Mouse (Mus musculus) limb, embryonic 14.5 days (tissue): Measurements from ENCODE around the gene Tie1. TPM values are rescaled to one million over a fixed set of nuclear protein-coding genes. Genes with fewer than 3 reads are reported as not detected.
A peak's percentile ranks its signal among the peaks of the same experiment; 100 is the strongest.

Experiments used
- ATAC-seq: fragments of 200-750 bp; cut with Nextera tagmentation; 2 replicates; pipeline ENCODE4 v1.8.0; 2017; ENCODE audit warnings: low read depth, moderate number of reproducible peaks, moderate TSS enrichment; ENCODE audit not compliant: low FRiP score
- DNase-seq: peaks from one replicate; pipeline ENCODE4 v3.0.0-alpha.2; 2015; ENCODE audit warnings: low spot score
- H3K27ac ChIP-seq: fragments of 300-500 bp; sonication (generic); replicated peaks from 2 replicates; pipeline ENCODE4 v1.5.1; 2014; ENCODE audit warnings: low read depth, mild to moderate bottlenecking, low read length, moderate library complexity, mixed read lengths
- H3K27me3 ChIP-seq: fragments of 300-500 bp; sonication (generic); 2 replicates; pipeline ENCODE4 v1.6.1; 2014; ENCODE audit warnings: low read length, mixed read lengths; ENCODE audit not compliant: control insufficient read depth, insufficient read depth
- H3K36me3 ChIP-seq: fragments of 300-500 bp; sonication (generic); 2 replicates; pipeline ENCODE4 v1.6.1; 2014; ENCODE audit warnings: mild to moderate bottlenecking, low read length, moderate library complexity, mixed read lengths; ENCODE audit not compliant: control insufficient read depth, insufficient read depth
- H3K4me1 ChIP-seq: fragments of 300-500 bp; sonication (generic); 2 replicates; pipeline ENCODE4 v1.6.1; 2014; ENCODE audit warnings: antibody characterized with exemption, low read length, mixed read lengths; ENCODE audit not compliant: control insufficient read depth, insufficient read depth
- H3K4me2 ChIP-seq: fragments of 300-500 bp; sonication (generic); replicated peaks from 2 replicates; pipeline ENCODE4 v1.6.1; 2014; ENCODE audit warnings: low read depth, mild to moderate bottlenecking, low read length, moderate library complexity; ENCODE audit not compliant: severe bottlenecking
- H3K4me3 ChIP-seq: fragments of 300-500 bp; sonication (generic); replicated peaks from 2 replicates; pipeline ENCODE4 v1.5.1; 2014; ENCODE audit warnings: low read length
- H3K9ac ChIP-seq: fragments of 300-500 bp; sonication (generic); 2 replicates; pipeline ENCODE4 v1.6.1; 2014; ENCODE audit warnings: mild to moderate bottlenecking, low read depth, low read length, moderate library complexity; ENCODE audit not compliant: severe bottlenecking
- H3K9me3 ChIP-seq: fragments of 300-500 bp; sonication (generic); 2 replicates; pipeline ENCODE4 v1.6.1; 2016; ENCODE audit warnings: low read length; ENCODE audit not compliant: control insufficient read depth
- POLR2A ChIP-seq: fragments of 200-500 bp; IDR thresholded peaks from 2 replicates; pipeline ENCODE4 v1.8.0; 2012; ENCODE audit warnings: inconsistent platforms, mild to moderate bottlenecking, moderate library complexity, borderline replicate concordance; ENCODE audit not compliant: insufficient read depth, insufficient read length; ENCODE audit errors: extremely low read depth
- WGBS: fragments of 180-500 bp; shearing (Covaris S2); extraction: QIAGEN DNeasy Blood & Tissue Kit; methylation state at CpG from one replicate; pipeline ENCODE4 v1.1.7; 2014; 5-methylcytosine and 5-hydroxymethylcytosine counted together
- polyA plus RNA-seq, 2 experiments: library from polyadenylated mRNA; depleted of rRNA in 1 of 2; stranded (reverse) in 1 of 2; unstranded in 1 of 2; fragments of >200 nt; fragmentation: Nextera tagmentation in 1 of 2; extraction: Ambion mirVana in 1 of 2; gene quantifications; 2 replicates each; pipeline versions ENCODE4 v1.2.1 to v1.2.3; 2012 to 2014

Tie1 gene
- polyA plus RNA-seq, 2 experiments, result 17.7 to 27.1 TPM

- Histone ChIP-seq H3K9me3 (no peaks in the 10 kb centered on the region), H3K9ac (peak overlapping the region; percentile 57), H3K36me3 (no peaks in the 10 kb centered on the region), H3K4me1 (peaks cover 8% of the 10 kb centered on the region), H3K27me3 (no peaks in the 10 kb centered on the region), H3K27ac (no peak overlapping the region), H3K4me3 (peak overlapping the region; percentile 34), H3K4me2 (peak overlapping the region; percentile 56)
- 35% methylated on average over 21 of the region's 24 CpGs for WGBS
- DNase-seq, result no peak
- no peak for ATAC-seq
- no peak for TF ChIP-seq POLR2A
Observed at GRCm38 (mm10) chr4:118446415-118447153, 43.3 kb downstream of the Tie1 start.

GRCm38 (mm10) chr4:118445781-118446414 is 44.0 kb downstream of the Tie1 start:
- no peaks in the 10 kb centered on the region for H3K27me3 ChIP-seq
- peak overlapping the region; percentile 56 for H3K4me2 ChIP-seq
- H3K27ac ChIP-seq, result no peak overlapping the region
- H3K9me3 ChIP-seq, result no peaks in the 10 kb centered on the region
- H3K36me3 ChIP-seq, result no peaks in the 10 kb centered on the region
- WGBS, result 28% methylated on average over 18 of the region's 18 CpGs
- peak overlapping the region; percentile 57 for H3K9ac ChIP-seq
- H3K4me1 ChIP-seq, result peaks cover 8% of the 10 kb centered on the region
- ATAC-seq (peak; percentile 69), DNase-seq (no peak)
- no peak for TF ChIP-seq POLR2A
- H3K4me3 ChIP-seq, result peak overlapping the region; percentile 34

GRCm38 (mm10) chr4:118445088-118445487 is 44.8 kb downstream of the Tie1 start:
- Histone ChIP-seq H3K9ac (no peak overlapping the region), H3K27me3 (no peaks in the 10 kb centered on the region), H3K36me3 (no peaks in the 10 kb centered on the region), H3K9me3 (no peaks in the 10 kb centered on the region), H3K4me1 (peaks cover 8% of the 10 kb centered on the region), H3K27ac (no peak overlapping the region), H3K4me3 (no peak overlapping the region), H3K4me2 (no peak overlapping the region)
- no peak for TF ChIP-seq POLR2A
- 87% methylated on average over 10 of the region's 10 CpGs for WGBS
- no peak for DNase-seq
- ATAC-seq, result no peak

- Histone ChIP-seq H3K4me1 (peaks cover 27% of the 10 kb centered on the region), H3K36me3 (peaks cover 26% of the 10 kb centered on the region), H3K27me3 (no peaks in the 10 kb centered on the region), H3K9me3 (no peaks in the 10 kb centered on the region), H3K4me3 (peak overlapping the region; percentile 57), H3K9ac (peak overlapping the region; percentile 80), H3K4me2 (peak overlapping the region; percentile 96), H3K27ac (peak overlapping the region; percentile 89)
- TF ChIP-seq POLR2A, result no peak
- DNase-seq (peak; percentile 44), ATAC-seq (no peak)
- WGBS, result 6% methylated on average over 12 of the region's 12 CpGs
Observed at GRCm38 (mm10) chr4:118437829-118438253, 52.0 kb downstream of the Tie1 start.

GRCm38 (mm10) chr4:118436820-118437603 is 52.8 kb downstream of the Tie1 start, which contains the start of gene Cdc20:
Gene Cdc20, minus strand, starts transcription at chr4:118437352.
- Histone ChIP-seq H3K4me2 (peak within 1 kb of the TSS; percentile 96), H3K9ac (peak within 1 kb of the TSS; percentile 80), H3K27ac (peak within 1 kb of the TSS; percentile 89), H3K27me3 (no peaks in the 10 kb centered on the region), H3K36me3 (peaks cover 34% of the 10 kb centered on the region), H3K4me1 (peaks cover 27% of the 10 kb centered on the region), H3K9me3 (no peaks in the 10 kb centered on the region), H3K4me3 (peak within 1 kb of the TSS; percentile 57)
- DNase-seq (peak; percentile 97), ATAC-seq (peak; percentile 97)
- TF ChIP-seq POLR2A, result peak; percentile 52; the same call in 1 of the 2 replicates
- under 1% methylated on average over 54 of the region's 67 CpGs for WGBS
